In genomic region chr10:11032221-11032620, GRCm38 (mm10) we compare ENCODE assay signal across 22 mouse cellular contexts. TPM values are rescaled to one million over a fixed set of nuclear protein-coding genes. Genes with fewer than 3 reads are reported as not detected.
"Had no signal": no experiment of that assay in that cellular context is flagged by ENCODE, and none has a peak within 500 bp of the region (broad histone marks: within the 10 kb centered on the region; RNA-seq: fewer than 3 reads in every experiment).

No protein-coding gene starts in this region.

- H3K36me3 ChIP-seq: kidney, embryonic 15.5 days; liver, embryonic 12.5 days; liver, embryonic 15.5 days; midbrain, embryonic 12.5 days; neural tube, embryonic 13.5 days had no signal

- H3K9ac ChIP-seq: kidney, embryonic 15.5 days; liver, embryonic 12.5 days; liver, embryonic 15.5 days; midbrain, embryonic 12.5 days; neural tube, embryonic 13.5 days had no signal

- H3K4me1 ChIP-seq: kidney, embryonic 15.5 days; liver, embryonic 12.5 days; liver, embryonic 15.5 days; midbrain, embryonic 12.5 days; neural tube, embryonic 13.5 days had no signal

- H3K9me3 ChIP-seq: kidney, embryonic 15.5 days; liver, embryonic 12.5 days; liver, embryonic 15.5 days; midbrain, embryonic 12.5 days; neural tube, embryonic 13.5 days had no signal

- H3K27ac ChIP-seq: kidney, embryonic 15.5 days; liver, embryonic 12.5 days; liver, embryonic 15.5 days; midbrain, embryonic 12.5 days; neural tube, embryonic 13.5 days had no signal

- ATAC-seq: intestine, postnatal 0 days; liver, embryonic 12.5 days; midbrain, embryonic 16.5 days had no signal

- H3K4me3 ChIP-seq: kidney, embryonic 15.5 days; liver, embryonic 12.5 days; liver, embryonic 15.5 days; midbrain, embryonic 12.5 days; myocyte; neural tube, embryonic 13.5 days had no signal

- H3K4me2 ChIP-seq: kidney, embryonic 15.5 days; liver, embryonic 12.5 days; liver, embryonic 15.5 days; midbrain, embryonic 12.5 days; neural tube, embryonic 13.5 days had no signal

- DNase-seq: kidney, adult 2 months; kidney, postnatal 14 days; kidney, postnatal 4 days; liver; lung, adult 18-20 months; lung, postnatal 14 days; lung, postnatal 4 days; retina, postnatal 1 day; thymus, adult 18-20 months; thymus, postnatal 36 days had no signal

- H3K27me3 ChIP-seq: kidney, embryonic 15.5 days; liver, embryonic 12.5 days; liver, embryonic 15.5 days; midbrain, embryonic 12.5 days; neural tube, embryonic 13.5 days had no signal

RNA-seq across cellular contexts. Expression of gene Grm1, which starts 49.9 kb away (rescaled TPM):
- total RNA-seq: megakaryocyte-erythroid progenitor cell, adult 5-6 weeks; monocyte, adult 5-6 weeks had no signal
- polyA plus RNA-seq: intestine, postnatal 0 days; kidney, adult 2 months; liver, embryonic 12.5 days; liver, embryonic 15.5 days; small intestine, adult 2 months; urinary bladder, adult 2 months had no signal
